Mouse (Mus musculus): ENCODE measurements around the gene Maf.

- TF ChIP-seq CTCF (IDR thresholded peaks at IDR 0.05; ENCODE audit: low read depth, low read length) (no peak), POLR2A (IDR thresholded peaks at IDR 0.05; ENCODE audit: extremely low read depth, insufficient read depth, low read length) (no peak)
Measured at GRCm38 (mm10) chr8:115706411-115706860, 1.2 kb downstream of the Maf start.

Measured in liver, adult 2 months (tissue).